Mouse (Mus musculus) hematopoietic stem cell, adult 5-6 weeks (primary cell): Measurements from ENCODE around the gene Mmp28. TPM values are rescaled to one million over a fixed set of nuclear protein-coding genes. Genes with fewer than 3 reads are reported as not detected.

Experiments
- ATAC-seq, 2 experiments: fragments of 125-278 bp in 1 of 2; replicated peaks in 1 of 2; 2 replicates each; pipeline ENCODE4 v1.8.0; 2016 to 2017; ENCODE audit warnings: inconsistent platforms in 2 of 2, mild to moderate bottlenecking in 2 of 2, moderate number of reproducible peaks in 2 of 2, low read depth in 1 of 2, moderate TSS enrichment in 1 of 2; ENCODE audit not compliant: low FRiP score in 2 of 2, poor library complexity in 2 of 2, severe bottlenecking in 2 of 2, insufficient read depth in 1 of 2, low TSS enrichment in 1 of 2
- total RNA-seq: library from RNA; stranded (forward); fragments of 172-1452, 232-1000 nt; gene quantifications from 2 replicates; pipeline ENCODE4 v1.2.3, GENCODE M21; 2017

The Mmp28 gene
- total RNA-seq, 1 experiment from 2014 or later = 2.4 TPM

- no peak for ATAC-seq
Measured at GRCm38 (mm10) chr11:83450550-83450949, 12.3 kb downstream of the Mmp28 start.

GRCm38 (mm10) chr11:83449298-83449697, 13.6 kb downstream of the Mmp28 start:
- ATAC-seq = no peak

GRCm38 (mm10) chr11:83448927-83449236, 14.0 kb downstream of the Mmp28 start:
- ATAC-seq = no peak

GRCm38 (mm10) chr11:83448021-83448926, 14.6 kb downstream of the Mmp28 start:
- ATAC-seq = no peak

- ATAC-seq = no peak
Measured at GRCm38 (mm10) chr11:83447612-83448011, 15.3 kb downstream of the Mmp28 start.

- peak; percentile 7 to 22; a peak in 2 of 4 replicates for ATAC-seq
Measured at GRCm38 (mm10) chr11:83445001-83445400, 17.9 kb downstream of the Mmp28 start.

GRCm38 (mm10) chr11:83443824-83444223, 19.0 kb downstream of the Mmp28 start:
- no peak for ATAC-seq

- ATAC-seq = peak in 1 of 2 experiments; percentile 46; a peak in 1 of 4 replicates
Measured at GRCm38 (mm10) chr11:83442596-83443267, 20.1 kb downstream of the Mmp28 start.

- ATAC-seq = no peak
Measured at GRCm38 (mm10) chr11:83441235-83441634, 21.6 kb downstream of the Mmp28 start.

GRCm38 (mm10) chr11:83440081-83441064, 22.5 kb downstream of the Mmp28 start:
- peak; percentile 74 to 80 for ATAC-seq

- no peak for ATAC-seq
Measured at GRCm38 (mm10) chr11:83439426-83440060, 23.3 kb downstream of the Mmp28 start.

- ATAC-seq = no peak
Measured at GRCm38 (mm10) chr11:83437377-83437776, 25.5 kb downstream of the Mmp28 start, which contains the start of gene 1700020L24Rik. TSS of gene 1700020L24Rik (plus strand) at chr11:83437677.

- no peak; a peak in 1 of 4 replicates for ATAC-seq
Measured at GRCm38 (mm10) chr11:83432533-83432932, 30.3 kb downstream of the Mmp28 start.

- no peak for ATAC-seq
Measured at GRCm38 (mm10) chr11:83429355-83429754, 33.5 kb downstream of the Mmp28 start, which contains the start of gene Gas2l2. TSS of gene Gas2l2 (minus strand) at chr11:83429455.

GRCm38 (mm10) chr11:83426964-83427363, 35.9 kb downstream of the Mmp28 start:
- peak; percentile 95 to 96 for ATAC-seq

- ATAC-seq = peak in 1 of 2 experiments; percentile 46; a peak in 1 of 4 replicates
Measured at GRCm38 (mm10) chr11:83424681-83425080, 38.2 kb downstream of the Mmp28 start.

- ATAC-seq = peak; percentile 42 to 60; a peak in 2 of 4 replicates
Measured at GRCm38 (mm10) chr11:83421305-83421704, 41.6 kb downstream of the Mmp28 start.
